Mouse (Mus musculus) thymus, adult 2 months (tissue): ENCODE measurements around the gene Nmrk1. TPM values are rescaled to one million over a fixed set of nuclear protein-coding genes. Genes with fewer than 3 reads are reported as not detected.

Source experiments
- DNase-seq: peaks from one replicate; pipeline ENCODE4 v3.0.0; 2021
- H3K27ac ChIP-seq: fragments of 200-500 bp; 2 replicates; pipeline ENCODE4 v1.5.1; 2012; ENCODE audit warnings: low read length, control low read depth; ENCODE audit not compliant: control insufficient read depth, insufficient read depth
- H3K27me3 ChIP-seq: fragments of 200-500 bp; 2 replicates; pipeline ENCODE4 v1.6.1; 2012; ENCODE audit warnings: mild to moderate bottlenecking, low read length, moderate library complexity, mixed read lengths; ENCODE audit not compliant: control insufficient read depth, insufficient read depth
- H3K36me3 ChIP-seq: fragments of 200-500 bp; 2 replicates; pipeline ENCODE4 v1.6.1; 2012; ENCODE audit warnings: mild to moderate bottlenecking, low read length, moderate library complexity; ENCODE audit not compliant: control insufficient read depth, insufficient read depth
- H3K4me1 ChIP-seq: fragments of 200-500 bp; replicated peaks from 2 replicates; pipeline ENCODE4 v1.6.1; 2012; ENCODE audit warnings: low read length; ENCODE audit not compliant: control insufficient read depth, insufficient read depth
- H3K4me3 ChIP-seq: fragments of 200-500 bp; 2 replicates; pipeline ENCODE4 v1.5.1; 2012; ENCODE audit warnings: mild to moderate bottlenecking, low read length, control low read depth, moderate library complexity; ENCODE audit not compliant: control insufficient read depth, insufficient read depth
- CTCF ChIP-seq: fragments of 200-500 bp; IDR thresholded peaks from 2 replicates; pipeline ENCODE4 v1.5.1; 2012; ENCODE audit warnings: mild to moderate bottlenecking, control low read depth, low read length, moderate library complexity, borderline replicate concordance; ENCODE audit not compliant: control insufficient read depth, poor library complexity, insufficient read depth; ENCODE audit errors: extremely low read depth
- POLR2A ChIP-seq: fragments of 200-500 bp; IDR thresholded peaks from 2 replicates; pipeline ENCODE4 v1.6.1; 2012; ENCODE audit warnings: mild to moderate bottlenecking, low read length, control low read depth, moderate library complexity; ENCODE audit not compliant: control insufficient read depth, poor library complexity, insufficient read depth; ENCODE audit errors: extremely low read depth
- WGBS: fragments of 180-500 bp; shearing (Covaris S2); methylation state at CpG from one replicate; pipeline ENCODE4 v1.1.7; 2018; 5-methylcytosine and 5-hydroxymethylcytosine counted together
- polyA plus RNA-seq: library from polyadenylated mRNA; depleted of rRNA; stranded (reverse); fragments of >200 nt; gene quantifications from 2 replicates; pipeline ENCODE4 v1.2.3, GENCODE M21; 2012

The Nmrk1 gene
- polyA plus RNA-seq, 1 experiment: 5.2 TPM

GRCm38 (mm10) chr19:18666966-18667365 is 35.2 kb downstream of the Nmrk1 start:
- 95% methylated on average over 7 of the region's 7 CpGs for WGBS
- no peaks in the 10 kb centered on the region for H3K4me1 ChIP-seq

GRCm38 (mm10) chr19:18669551-18669950 is 37.8 kb downstream of the Nmrk1 start:
- no peak for TF ChIP-seq POLR2A
- no peak for TF ChIP-seq CTCF
- no peak for DNase-seq
- Histone ChIP-seq H3K4me3 (no peak overlapping the region), H3K4me1 (0 out of 2 replicates have a peak, but pooled peaks cover 2% of the 10 kb centered on the region), H3K36me3 (no peaks in the 10 kb centered on the region), H3K27ac (no peak overlapping the region), H3K27me3 (no peaks in the 10 kb centered on the region)
- WGBS: 97% methylated on average over 7 of the region's 7 CpGs

More at GRCm38 (mm10) chr19:18666966-18667365, 35.2 kb downstream of the Nmrk1 start:
- no peaks in the 10 kb centered on the region for H3K36me3 ChIP-seq
- DNase-seq: no peak
- H3K4me3 ChIP-seq: no peak overlapping the region
- H3K27ac ChIP-seq: no peak overlapping the region
- TF ChIP-seq CTCF: no peak
- TF ChIP-seq POLR2A: no peak
- no peaks in the 10 kb centered on the region for H3K27me3 ChIP-seq

- WGBS: under 1% methylated on average over 49 of the region's 58 CpGs
- 0 out of 2 replicates have a peak, but pooled peaks have one; percentile 50 for TF ChIP-seq CTCF
- TF ChIP-seq POLR2A: 0 out of 2 replicates have a peak, but pooled peaks have one; percentile 49
- 0 out of 2 replicates have a peak, but pooled peaks cover 2% of the 10 kb centered on the region for H3K4me1 ChIP-seq
- H3K36me3 ChIP-seq: no peaks in the 10 kb centered on the region
- H3K27me3 ChIP-seq: no peaks in the 10 kb centered on the region
- DNase-seq: peak; percentile 99
- peak within 1 kb of the TSS; percentile 75 for H3K4me3 ChIP-seq
- H3K27ac ChIP-seq: no peak within 1 kb of the TSS
Observed at GRCm38 (mm10) chr19:18670608-18671007, 38.9 kb downstream of the Nmrk1 start, which contains the start of gene Carnmt1. Gene Carnmt1 (plus strand): TSS chr19:18670764.

DNA sequence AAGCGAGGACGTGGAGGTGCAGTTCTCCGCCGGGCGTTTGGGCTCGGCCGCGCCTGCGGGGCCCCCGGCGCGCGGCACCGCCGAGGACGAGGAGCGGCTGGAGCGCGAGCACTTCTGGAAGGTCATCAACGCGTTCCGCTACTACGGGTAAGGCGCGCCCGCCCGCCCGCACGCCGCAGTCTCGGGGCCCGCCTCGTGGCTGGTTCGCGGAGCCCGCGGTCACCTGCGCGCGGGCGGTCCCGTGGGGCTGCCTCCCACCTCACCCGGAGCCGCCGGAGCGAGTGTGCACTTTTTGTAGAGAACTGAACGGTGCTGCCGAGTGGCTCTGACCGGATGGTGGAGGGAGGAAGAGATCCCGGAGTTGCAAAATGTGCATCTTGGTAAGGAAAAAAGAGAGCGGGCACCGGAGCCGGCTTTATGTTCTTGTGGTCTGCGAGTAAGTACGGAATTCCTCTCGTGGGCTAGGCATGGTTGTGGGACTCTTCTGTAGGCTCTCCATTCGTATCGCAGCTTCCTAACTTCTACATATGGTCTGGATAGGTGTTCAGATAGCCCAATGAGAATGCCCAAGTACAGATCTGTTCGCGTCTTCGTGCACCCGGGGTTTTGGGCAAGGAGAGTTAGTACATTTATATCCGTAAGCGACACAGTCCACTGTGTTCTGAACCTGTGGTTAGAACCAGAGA is 39.4 kb downstream of the Nmrk1 start:
- H3K27me3 ChIP-seq: no peaks in the 10 kb centered on the region
- H3K36me3 ChIP-seq: no peaks in the 10 kb centered on the region
- H3K4me1 ChIP-seq: 0 out of 2 replicates have a peak, but pooled peaks cover 2% of the 10 kb centered on the region
- peak overlapping the region; percentile 75 for H3K4me3 ChIP-seq
- WGBS: under 1% methylated on average over 64 of the region's 64 CpGs
- no peak overlapping the region for H3K27ac ChIP-seq
- no peak for TF ChIP-seq POLR2A
- peak; percentile 58 for DNase-seq

DNA sequence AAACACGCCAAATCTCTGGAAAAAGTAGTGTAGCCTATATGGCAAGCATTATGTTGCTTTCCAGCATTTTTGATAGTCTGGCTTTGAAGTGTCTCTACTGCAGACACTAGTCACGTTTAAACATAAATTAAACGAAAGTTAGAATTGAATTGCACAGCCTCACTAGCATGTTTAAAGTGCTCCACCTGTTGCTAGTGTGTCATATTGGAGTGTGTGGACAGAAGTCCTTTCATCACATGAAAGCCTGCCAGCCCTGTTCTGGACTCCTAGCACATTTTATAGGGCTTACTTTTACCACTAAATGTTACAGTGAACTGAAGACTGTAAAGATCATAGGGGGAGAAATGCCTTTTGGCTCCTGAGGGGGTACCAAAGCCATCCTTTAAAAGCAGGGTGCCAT is 40.7 kb downstream of the Nmrk1 start:
- no peaks in the 10 kb centered on the region for H3K27me3 ChIP-seq
- no peak for TF ChIP-seq POLR2A
- no peak for TF ChIP-seq CTCF
- H3K4me3 ChIP-seq: no peak overlapping the region
- no peak overlapping the region for H3K27ac ChIP-seq
- H3K4me1 ChIP-seq: 0 out of 2 replicates have a peak, but pooled peaks cover 2% of the 10 kb centered on the region
- 64% methylated on average over 3 of the region's 3 CpGs for WGBS
- no peak for DNase-seq
- H3K36me3 ChIP-seq: no peaks in the 10 kb centered on the region

DNA sequence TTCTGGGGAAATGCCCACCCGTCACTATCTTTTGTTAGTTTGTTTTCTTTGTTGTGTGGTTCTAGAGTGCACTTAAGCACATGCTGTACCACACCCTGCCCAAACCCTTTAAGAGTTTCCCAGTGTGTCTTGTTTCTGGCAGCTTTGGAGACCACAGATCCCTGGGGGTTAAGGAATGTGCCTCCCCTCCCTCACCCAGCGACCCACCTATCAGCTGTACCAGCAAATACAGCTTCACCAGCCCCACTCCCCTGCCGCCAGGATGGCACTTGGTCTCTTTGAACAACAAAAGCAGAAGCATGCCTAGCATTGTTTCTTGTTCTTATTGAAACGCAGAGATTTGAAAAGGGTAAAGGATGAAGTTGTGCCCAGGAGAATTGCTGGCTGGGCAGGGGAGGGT is 41.4 kb downstream of the Nmrk1 start:
- H3K4me3 ChIP-seq: no peak overlapping the region
- WGBS: 89% methylated on average over 4 of the region's 4 CpGs
- H3K4me1 ChIP-seq: 0 out of 2 replicates have a peak, but pooled peaks cover 2% of the 10 kb centered on the region
- no peaks in the 10 kb centered on the region for H3K36me3 ChIP-seq
- no peaks in the 10 kb centered on the region for H3K27me3 ChIP-seq
- no peak for DNase-seq
- H3K27ac ChIP-seq: no peak overlapping the region
- no peak for TF ChIP-seq POLR2A
- no peak for TF ChIP-seq CTCF
